Mouse (Mus musculus): ENCODE measurements around the gene Zfp872.
"Not testable (repeated sequence)": the region's sequence is repeated elsewhere in the genome, so short reads cannot be mapped to it uniquely, and the experiment has no call there.

Zfp872 gene

GRCm38 (mm10) chr9:22169327-22169726, 18.6 kb upstream of the Zfp872 start:
- DNase-seq (ENCODE audit: low spot score), result no peak

- no peak for DNase-seq (ENCODE audit: low spot score)
These were observed 15.6 kb upstream of the Zfp872 start for GRCm38 (mm10) chr9:22172318-22172717.

- DNase-seq (ENCODE audit: low spot score), result no peak
These were observed 8.5 kb downstream of the Zfp872 start for GRCm38 (mm10) chr9:22196412-22196811.

- DNase-seq (ENCODE audit: low spot score), result no peak
These were observed 25.9 kb downstream of the Zfp872 start for GRCm38 (mm10) chr9:22213785-22214194.

- no peak for DNase-seq (ENCODE audit: low spot score)
These were observed 26.7 kb downstream of the Zfp872 start for GRCm38 (mm10) chr9:22214549-22214948.

- DNase-seq (ENCODE audit: low spot score), result no peak
These were observed 28.8 kb downstream of the Zfp872 start for GRCm38 (mm10) chr9:22216705-22217104.

- no peak for DNase-seq (ENCODE audit: low spot score)
These were observed 30.1 kb downstream of the Zfp872 start for GRCm38 (mm10) chr9:22217858-22218493.

- DNase-seq (ENCODE audit: low spot score), result no peak
These were observed 36.2 kb downstream of the Zfp872 start for GRCm38 (mm10) chr9:22224066-22224465.

GRCm38 (mm10) chr9:22224536-22225503, 36.9 kb downstream of the Zfp872 start:
- DNase-seq (ENCODE audit: low spot score), result no peak

- peak; percentile 99 for DNase-seq (ENCODE audit: low spot score)
These were observed 37.9 kb downstream of the Zfp872 start, which contains the start of gene Zfp809 for GRCm38 (mm10) chr9:22225581-22226388. TSS of gene Zfp809 (plus strand) at chr9:22225714.

- DNase-seq (ENCODE audit: low spot score), result not testable (repeated sequence)
These were observed 38.4 kb downstream of the Zfp872 start for GRCm38 (mm10) chr9:22226389-22226673.

- DNase-seq (ENCODE audit: low spot score), result peak; percentile 60
These were observed 39.0 kb downstream of the Zfp872 start for GRCm38 (mm10) chr9:22226846-22227245.

GRCm38 (mm10) chr9:22229386-22230026, 41.6 kb downstream of the Zfp872 start:
- no peak for DNase-seq (ENCODE audit: low spot score)

- DNase-seq (ENCODE audit: low spot score), result no peak
These were observed 42.2 kb downstream of the Zfp872 start for GRCm38 (mm10) chr9:22230061-22230460.

- no peak for DNase-seq (ENCODE audit: low spot score)
These were observed 42.7 kb downstream of the Zfp872 start for GRCm38 (mm10) chr9:22230556-22230955.

GRCm38 (mm10) chr9:22240001-22240400, 52.1 kb downstream of the Zfp872 start:
- no peak for DNase-seq (ENCODE audit: low spot score)

GRCm38 (mm10) chr9:22244242-22244641, 56.4 kb downstream of the Zfp872 start:
- no peak for DNase-seq (ENCODE audit: low spot score)

Data from yolk sac, embryonic 10.5 days (tissue).